Mouse (Mus musculus) myocyte (in vitro differentiated cells): ENCODE measurements at regions not wholly inside any gene's neighbourhood (a gene's known extent, or its start where the extent isn't known, plus 50 kb on each side); places are given as distances from the start of the nearest gene placed in this dataset.
A peak's percentile ranks its signal among the peaks of the same experiment; 100 is the strongest.

ENCODE experiments used
- CEBPB ChIP-seq: IDR thresholded peaks from 2 replicates; pipeline ENCODE4 v1.6.1; 2011; ENCODE audit warnings: mild to moderate bottlenecking, moderate library complexity; ENCODE audit not compliant: poor library complexity, insufficient read depth, severe bottlenecking
- E2F4 ChIP-seq: IDR thresholded peaks from one replicate; pipeline ENCODE4 v1.6.1; 2011; ENCODE audit warnings: mild to moderate bottlenecking, control low read depth, moderate library complexity; ENCODE audit not compliant: insufficient read depth
- MAX ChIP-seq: IDR thresholded peaks from one replicate; pipeline ENCODE4 v1.6.1; 2011; ENCODE audit warnings: low read depth, mild to moderate bottlenecking, control low read depth
- MYOD1 ChIP-seq, 3 experiments: IDR thresholded peaks; one replicate each; pipeline ENCODE4 v1.6.1; 2011; ENCODE audit warnings: control low read depth in 2 of 3, low read depth in 2 of 3, mild to moderate bottlenecking in 2 of 3, moderate library complexity in 1 of 3; ENCODE audit not compliant: insufficient read length in 2 of 3, control insufficient read depth in 1 of 3
- MYOG ChIP-seq, 3 experiments: IDR thresholded peaks; one replicate each; pipeline ENCODE4 v1.6.1; 2011; ENCODE audit warnings: control low read depth in 2 of 3, low read depth in 2 of 3, mild to moderate bottlenecking in 2 of 3; ENCODE audit not compliant: insufficient read length in 2 of 3, control insufficient read depth in 1 of 3, insufficient read depth in 1 of 3
- POLR2A ChIP-seq: IDR thresholded peaks from one replicate; pipeline ENCODE4 v1.6.1; 2011; ENCODE audit warnings: low read depth, mild to moderate bottlenecking, control low read depth, moderate library complexity; ENCODE audit not compliant: insufficient read length
- POLR2AphosphoS2 ChIP-seq: IDR thresholded peaks from one replicate; pipeline ENCODE4 v1.6.1; 2011; ENCODE audit warnings: low read depth, control low read depth; ENCODE audit not compliant: insufficient read length
- SRF ChIP-seq: IDR thresholded peaks from one replicate; pipeline ENCODE4 v1.6.1; 2011; ENCODE audit warnings: low read depth; ENCODE audit not compliant: control insufficient read depth, insufficient read length
- TCF12 ChIP-seq: IDR thresholded peaks from one replicate; pipeline ENCODE4 v1.6.1; 2011; ENCODE audit warnings: mild to moderate bottlenecking, control low read depth; ENCODE audit not compliant: poor library complexity, insufficient read depth, severe bottlenecking
- TCF3 ChIP-seq: IDR thresholded peaks from one replicate; pipeline ENCODE4 v1.6.1; 2011; ENCODE audit warnings: low read depth, control low read depth; ENCODE audit not compliant: insufficient read length
- USF1 ChIP-seq: IDR thresholded peaks from one replicate; pipeline ENCODE4 v1.6.1; 2011; ENCODE audit warnings: low read depth, mild to moderate bottlenecking, control low read depth, moderate library complexity

- TF ChIP-seq POLR2AphosphoS2 (peak; percentile 97), POLR2A (peak; percentile 70), E2F4 (no peak), TCF12 (no peak), MYOD1 (IDR thresholded peaks at IDR 0.05; ENCODE audit: control insufficient read depth in 1 of 3, insufficient read length in 2 of 3, low read depth in 2 of 3) (no peak), MAX (no peak), USF1 (no peak), TCF3 (no peak), MYOG (IDR thresholded peaks at IDR 0.05; ENCODE audit: control insufficient read depth in 1 of 3, insufficient read depth in 1 of 3, insufficient read length in 2 of 3, low read depth in 2 of 3) (no peak), SRF (no peak), CEBPB (no peak)
Measured at GRCm38 (mm10) chr2:180402851-180403459, 53.1 kb upstream of the Slco4a1 start.
